Mouse (Mus musculus): ENCODE measurements around the gene Slc2a3.
"Not testable (repeated sequence)": the region's sequence is repeated elsewhere in the genome, so short reads cannot be mapped to it uniquely, and the experiment has no call there.

The Slc2a3 gene

GRCm38 (mm10) chr6:122711455-122711854 lies 90.0 kb downstream of the Slc2a3 start:
- DNase-seq (ENCODE audit: low spot score in 2 of 2) = no peak

GRCm38 (mm10) chr6:122708826-122709225 lies 92.6 kb downstream of the Slc2a3 start:
- DNase-seq (ENCODE audit: low spot score in 2 of 2) = no peak

GRCm38 (mm10) chr6:122707036-122707800 lies 94.2 kb downstream of the Slc2a3 start, which contains the start of gene Nanog:
TSS of gene Nanog (plus strand) at chr6:122707489.
- DNase-seq (ENCODE audit: low spot score in 2 of 2) = no peak

- DNase-seq (ENCODE audit: low spot score in 2 of 2) = no peak
These were observed 95.1 kb downstream of the Slc2a3 start for GRCm38 (mm10) chr6:122706337-122706840.

- DNase-seq (ENCODE audit: low spot score in 2 of 2) = no peak
These were observed 97.7 kb downstream of the Slc2a3 start for GRCm38 (mm10) chr6:122703706-122704105.

GRCm38 (mm10) chr6:122703251-122703650 lies 98.2 kb downstream of the Slc2a3 start:
- no peak for DNase-seq (ENCODE audit: low spot score in 2 of 2)

GRCm38 (mm10) chr6:122702480-122703124 lies 98.8 kb downstream of the Slc2a3 start:
- peak in 1 of 2 experiments; percentile 5 for DNase-seq (ENCODE audit: low spot score in 2 of 2)

GRCm38 (mm10) chr6:122701816-122702215 lies 99.6 kb downstream of the Slc2a3 start:
- DNase-seq (ENCODE audit: low spot score in 2 of 2) = no peak

GRCm38 (mm10) chr6:122699628-122700027 lies 101.8 kb downstream of the Slc2a3 start:
- DNase-seq (ENCODE audit: low spot score in 2 of 2) = not testable (repeated sequence)

- no peak for DNase-seq (ENCODE audit: low spot score in 2 of 2)
These were observed 106.0 kb downstream of the Slc2a3 start for GRCm38 (mm10) chr6:122695398-122695797.

GRCm38 (mm10) chr6:122690082-122690481 lies 111.4 kb downstream of the Slc2a3 start:
- no peak for DNase-seq (ENCODE audit: low spot score in 2 of 2)

- no peak for DNase-seq (ENCODE audit: low spot score in 2 of 2)
These were observed 111.9 kb downstream of the Slc2a3 start for GRCm38 (mm10) chr6:122689411-122690055.

GRCm38 (mm10) chr6:122686709-122687108 lies 114.7 kb downstream of the Slc2a3 start:
- DNase-seq (ENCODE audit: low spot score in 2 of 2) = no peak

GRCm38 (mm10) chr6:122682646-122683045 lies 118.8 kb downstream of the Slc2a3 start:
- DNase-seq (ENCODE audit: low spot score in 2 of 2) = no peak
